Mouse (Mus musculus) retina, adult 2 months (tissue): Measurements from ENCODE around the gene 5730522E02Rik.

ENCODE experiments used
- DNase-seq: peaks from one replicate; pipeline ENCODE4 v3.0.0-alpha.2; 2012; ENCODE audit warnings: low read depth, low spot score

The 5730522E02Rik gene

GRCm38 (mm10) chr11:26004018-26004417 is 206.5 kb downstream of the 5730522E02Rik start:
- no peak for DNase-seq

- DNase-seq, result no peak
Measured at GRCm38 (mm10) chr11:25999738-26000137, 210.8 kb downstream of the 5730522E02Rik start.

- no peak for DNase-seq
Measured at GRCm38 (mm10) chr11:25997469-25997868, 213.1 kb downstream of the 5730522E02Rik start.

- DNase-seq, result no peak
Measured at GRCm38 (mm10) chr11:25994128-25994527, 216.4 kb downstream of the 5730522E02Rik start.

- DNase-seq, result no peak
Measured at GRCm38 (mm10) chr11:25992216-25992615, 218.3 kb downstream of the 5730522E02Rik start.

- no peak for DNase-seq
Measured at GRCm38 (mm10) chr11:25978736-25979276, 231.8 kb downstream of the 5730522E02Rik start.

GRCm38 (mm10) chr11:25941504-25941903 is 269.1 kb downstream of the 5730522E02Rik start:
- DNase-seq, result no peak

GRCm38 (mm10) chr11:25940716-25941294 is 269.8 kb downstream of the 5730522E02Rik start:
- DNase-seq, result no peak

GRCm38 (mm10) chr11:25926267-25926666 is 284.3 kb downstream of the 5730522E02Rik start:
- no peak for DNase-seq

- DNase-seq, result no peak
Measured at GRCm38 (mm10) chr11:25902321-25902720, 308.2 kb downstream of the 5730522E02Rik start.

- DNase-seq, result no peak
Measured at GRCm38 (mm10) chr11:25901666-25902065, 308.9 kb downstream of the 5730522E02Rik start.

- no peak for DNase-seq
Measured at GRCm38 (mm10) chr11:25893906-25894305, 316.7 kb downstream of the 5730522E02Rik start.

GRCm38 (mm10) chr11:25872983-25873382 is 337.6 kb downstream of the 5730522E02Rik start:
- no peak for DNase-seq

- DNase-seq, result no peak
Measured at GRCm38 (mm10) chr11:25872317-25872716, 338.2 kb downstream of the 5730522E02Rik start.

- DNase-seq, result no peak
Measured at GRCm38 (mm10) chr11:25866292-25866691, 344.3 kb downstream of the 5730522E02Rik start.

- peak; percentile 32 for DNase-seq
Measured at GRCm38 (mm10) chr11:25862686-25863085, 347.9 kb downstream of the 5730522E02Rik start.

- no peak for DNase-seq
Measured at GRCm38 (mm10) chr11:25856629-25857568, 353.7 kb downstream of the 5730522E02Rik start.

GRCm38 (mm10) chr11:25855794-25856193 is 354.8 kb downstream of the 5730522E02Rik start:
- DNase-seq, result no peak

GRCm38 (mm10) chr11:25854216-25854615 is 356.3 kb downstream of the 5730522E02Rik start:
- no peak for DNase-seq

- no peak for DNase-seq
Measured at GRCm38 (mm10) chr11:25853032-25853431, 357.5 kb downstream of the 5730522E02Rik start.

- no peak for DNase-seq
Measured at GRCm38 (mm10) chr11:25848824-25849644, 361.5 kb downstream of the 5730522E02Rik start.

- no peak for DNase-seq
Measured at GRCm38 (mm10) chr11:25838451-25838850, 372.1 kb downstream of the 5730522E02Rik start.
